19 mouse cellular contexts compared by ENCODE assay signal in genomic region chr5:122015149-122015548, GRCm38 (mm10). TPM values are rescaled to one million over a fixed set of nuclear protein-coding genes. Genes with fewer than 3 reads are reported as not detected.
"Had no signal": no experiment of that assay in that cellular context is flagged by ENCODE, and none has a peak within 500 bp of the region (broad histone marks: within the 10 kb centered on the region; RNA-seq: fewer than 3 reads in every experiment).

No protein-coding gene starts in this region.

- ATAC-seq: midbrain, embryonic 16.5 days had no signal

- H3K9me3 ChIP-seq: kidney, embryonic 15.5 days; liver, embryonic 13.5 days; midbrain, embryonic 12.5 days; neural tube, embryonic 15.5 days had no signal

- H3K4me3 ChIP-seq: kidney, embryonic 15.5 days; liver, embryonic 13.5 days; midbrain, embryonic 12.5 days; myocyte; neural tube, embryonic 15.5 days had no signal

- H3K4me2 ChIP-seq: kidney, embryonic 15.5 days; liver, embryonic 13.5 days; midbrain, embryonic 12.5 days; neural tube, embryonic 15.5 days had no signal

- H3K36me3 ChIP-seq: kidney, embryonic 15.5 days; liver, embryonic 13.5 days; midbrain, embryonic 12.5 days; neural tube, embryonic 15.5 days had no signal

- H3K27me3 ChIP-seq: kidney, embryonic 15.5 days; liver, embryonic 13.5 days; midbrain, embryonic 12.5 days; neural tube, embryonic 15.5 days had no signal

- H3K9ac ChIP-seq: kidney, embryonic 15.5 days; liver, embryonic 13.5 days; midbrain, embryonic 12.5 days; neural tube, embryonic 15.5 days had no signal

- DNase-seq: kidney, adult 11 months; kidney, adult 8-10 months; kidney, postnatal 10 days; kidney, postnatal 36 days; liver, embryonic 13.5 days; lung, adult 2 months; lung, postnatal 14 days; lung, postnatal 4 days; thymus, adult 2 months; thymus, postnatal 14 days; thymus, postnatal 4 days had no signal

- H3K27ac ChIP-seq: kidney, embryonic 15.5 days; liver, embryonic 13.5 days; neural tube, embryonic 15.5 days; stomach, postnatal 0 days had no signal

RNA-seq across cellular contexts. Expression of gene Cux2, which starts 34.8 kb away (rescaled TPM):
- total RNA-seq: megakaryocyte-erythroid progenitor cell, adult 5-6 weeks; monocyte, adult 5-6 weeks had no signal
